Mouse (Mus musculus): Measurements from ENCODE around the gene Vsig10l.

DNA sequence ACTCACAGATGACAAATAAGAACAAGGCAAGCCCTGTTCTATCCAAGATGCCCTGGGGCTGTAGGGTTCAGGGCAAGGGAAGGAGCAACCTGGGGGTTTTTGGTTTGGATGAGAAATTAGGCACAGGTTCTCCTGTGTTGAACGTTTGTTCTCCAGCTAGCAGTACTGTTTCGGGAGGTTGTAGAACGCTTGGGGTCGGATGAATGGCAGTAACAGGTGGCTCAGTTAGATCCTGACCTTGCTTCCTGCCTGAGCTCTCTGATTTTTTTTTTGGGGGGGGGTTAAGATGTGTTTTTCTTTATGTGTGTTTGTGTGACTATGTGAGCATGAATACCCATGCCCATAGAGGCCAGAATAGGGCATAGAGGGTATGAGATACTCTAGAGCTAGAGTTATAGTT, 49.6 kb downstream of the Vsig10l start:
- TF ChIP-seq GATA1 (IDR thresholded peaks at IDR 0.05; ENCODE audit: borderline replicate concordance, low read length) (no peak), FLI1 (IDR thresholded peaks at IDR 0.05; ENCODE audit: low read length) (no peak)

All from megakaryocyte, embryonic 14.5 days (primary cell).